Mouse (Mus musculus) forebrain, embryonic 15.5 days (tissue): ENCODE measurements around the gene Ptprd. TPM values are rescaled to one million over a fixed set of nuclear protein-coding genes. Genes with fewer than 3 reads are reported as not detected.

Experiments
- ATAC-seq: fragments of 200-750 bp; cut with Nextera tagmentation; replicated peaks from 2 replicates; pipeline ENCODE4 v1.8.0; 2017; ENCODE audit warnings: mild to moderate bottlenecking, moderate TSS enrichment, moderate library complexity
- H3K27ac ChIP-seq: fragments of 300-500 bp; sonication (generic); replicated peaks from 2 replicates; pipeline ENCODE4 v1.5.1; 2015; ENCODE audit warnings: mild to moderate bottlenecking, inconsistent platforms
- H3K27me3 ChIP-seq: fragments of 300-500 bp; sonication (generic); 2 replicates; pipeline ENCODE4 v1.6.1; 2015; ENCODE audit warnings: inconsistent platforms
- H3K36me3 ChIP-seq: fragments of 300-500 bp; sonication (generic); 2 replicates; pipeline ENCODE4 v1.6.1; 2015; ENCODE audit warnings: mild to moderate bottlenecking, inconsistent platforms
- H3K4me1 ChIP-seq: fragments of 300-500 bp; sonication (generic); 2 replicates; pipeline ENCODE4 v1.6.1; 2015; ENCODE audit warnings: inconsistent platforms
- H3K4me2 ChIP-seq: fragments of 300-500 bp; sonication (generic); replicated peaks from 2 replicates; pipeline ENCODE4 v1.6.1; 2015; ENCODE audit warnings: mild to moderate bottlenecking, inconsistent platforms
- H3K4me3 ChIP-seq: fragments of 300-500 bp; sonication (generic); 2 replicates; pipeline ENCODE4 v1.5.1; 2015; ENCODE audit warnings: mild to moderate bottlenecking, inconsistent platforms
- H3K9ac ChIP-seq: fragments of 300-500 bp; sonication (generic); replicated peaks from 2 replicates; pipeline ENCODE4 v1.6.1; 2015; ENCODE audit warnings: mild to moderate bottlenecking, inconsistent platforms
- H3K9me3 ChIP-seq: fragments of 300-500 bp; sonication (generic); 2 replicates; pipeline ENCODE4 v1.6.1; 2016; ENCODE audit warnings: inconsistent platforms
- WGBS: fragments of 180-500 bp; shearing (Covaris S2); methylation state at CpG from one replicate; pipeline ENCODE4 v1.1.7; 2015; ENCODE audit warnings: mixed read lengths; 5-methylcytosine and 5-hydroxymethylcytosine counted together
- polyA plus RNA-seq: library from polyadenylated mRNA; unstranded; fragments of >200 nt; fragmentation: Nextera tagmentation; extraction: Ambion mirVana; gene quantifications from 2 replicates; pipeline ENCODE4 v1.2.1, GENCODE M21; 2015

Gene Ptprd
- polyA plus RNA-seq, 1 experiment from 2014 or later, result 124 TPM

GRCm38 (mm10) chr4:77155561-77155960 lies 1056.2 kb downstream of the Ptprd start:
- H3K4me2 ChIP-seq, result no peak overlapping the region
- H3K36me3 ChIP-seq, result no peaks in the 10 kb centered on the region
- WGBS, result 48% methylated on average over 2 of the region's 2 CpGs
- peak; percentile 85 for ATAC-seq
- H3K9me3 ChIP-seq, result no peaks in the 10 kb centered on the region
- no peaks in the 10 kb centered on the region for H3K27me3 ChIP-seq
- no peak overlapping the region for H3K4me3 ChIP-seq
- 0 out of 2 replicates have a peak, but pooled peaks cover 2% of the 10 kb centered on the region for H3K4me1 ChIP-seq
- 0 out of 2 replicates have a peak overlapping the region, but pooled peaks have one; percentile 43 for H3K27ac ChIP-seq
- no peak overlapping the region for H3K9ac ChIP-seq

GRCm38 (mm10) chr4:77155037-77155436 lies 1056.7 kb downstream of the Ptprd start:
- H3K9ac ChIP-seq, result no peak overlapping the region
- no peak for ATAC-seq
- H3K36me3 ChIP-seq, result no peaks in the 10 kb centered on the region
- WGBS, result 75% methylated on average over 1 of the region's 1 CpGs
- H3K4me1 ChIP-seq, result 0 out of 2 replicates have a peak, but pooled peaks cover 2% of the 10 kb centered on the region
- no peaks in the 10 kb centered on the region for H3K9me3 ChIP-seq
- no peak overlapping the region for H3K4me2 ChIP-seq
- H3K27me3 ChIP-seq, result no peaks in the 10 kb centered on the region
- no peak overlapping the region for H3K27ac ChIP-seq
- H3K4me3 ChIP-seq, result no peak overlapping the region

GRCm38 (mm10) chr4:77124852-77125251 lies 1086.9 kb downstream of the Ptprd start:
- 96% methylated on average over 2 of the region's 2 CpGs for WGBS
- no peak overlapping the region for H3K27ac ChIP-seq
- no peaks in the 10 kb centered on the region for H3K4me1 ChIP-seq
- H3K9me3 ChIP-seq, result no peaks in the 10 kb centered on the region
- no peak overlapping the region for H3K4me3 ChIP-seq
- no peaks in the 10 kb centered on the region for H3K27me3 ChIP-seq
- H3K36me3 ChIP-seq, result no peaks in the 10 kb centered on the region
- no peak overlapping the region for H3K4me2 ChIP-seq
- ATAC-seq, result no peak
- no peak overlapping the region for H3K9ac ChIP-seq

- Histone ChIP-seq H3K27ac (no peak overlapping the region), H3K27me3 (no peaks in the 10 kb centered on the region), H3K4me1 (no peaks in the 10 kb centered on the region), H3K9me3 (no peaks in the 10 kb centered on the region), H3K36me3 (no peaks in the 10 kb centered on the region), H3K9ac (no peak overlapping the region), H3K4me2 (no peak overlapping the region), H3K4me3 (no peak overlapping the region)
- WGBS, result 61% methylated on average over 1 of the region's 1 CpGs
- no peak for ATAC-seq
Measured at GRCm38 (mm10) chr4:77110894-77111293, 1100.9 kb downstream of the Ptprd start.

GRCm38 (mm10) chr4:77107291-77107690 lies 1104.5 kb downstream of the Ptprd start:
- H3K4me1 ChIP-seq, result no peaks in the 10 kb centered on the region
- H3K36me3 ChIP-seq, result no peaks in the 10 kb centered on the region
- 28% methylated on average over 2 of the region's 2 CpGs for WGBS
- no peak overlapping the region for H3K4me3 ChIP-seq
- H3K9ac ChIP-seq, result no peak overlapping the region
- H3K27me3 ChIP-seq, result no peaks in the 10 kb centered on the region
- no peaks in the 10 kb centered on the region for H3K9me3 ChIP-seq
- H3K27ac ChIP-seq, result no peak overlapping the region
- peak; percentile 61; the same call in 1 of the 2 replicates for ATAC-seq
- H3K4me2 ChIP-seq, result no peak overlapping the region

- no peak overlapping the region for H3K27ac ChIP-seq
- no peaks in the 10 kb centered on the region for H3K27me3 ChIP-seq
- H3K9me3 ChIP-seq, result no peaks in the 10 kb centered on the region
- H3K4me1 ChIP-seq, result no peaks in the 10 kb centered on the region
- no peak overlapping the region for H3K4me3 ChIP-seq
- no peak overlapping the region for H3K9ac ChIP-seq
- H3K4me2 ChIP-seq, result no peak overlapping the region
- 52% methylated on average over 3 of the region's 3 CpGs for WGBS
- H3K36me3 ChIP-seq, result no peaks in the 10 kb centered on the region
- no peak for ATAC-seq
Measured at GRCm38 (mm10) chr4:77083165-77083564, 1128.6 kb downstream of the Ptprd start.

GRCm38 (mm10) chr4:77077607-77078006 lies 1134.2 kb downstream of the Ptprd start:
- Histone ChIP-seq H3K4me2 (no peak overlapping the region), H3K27me3 (no peaks in the 10 kb centered on the region), H3K36me3 (no peaks in the 10 kb centered on the region), H3K9ac (no peak overlapping the region), H3K4me3 (no peak overlapping the region), H3K27ac (no peak overlapping the region), H3K4me1 (no peaks in the 10 kb centered on the region), H3K9me3 (no peaks in the 10 kb centered on the region)
- no peak for ATAC-seq
- WGBS, result 69% methylated on average over 4 of the region's 4 CpGs

- H3K9me3 ChIP-seq, result no peaks in the 10 kb centered on the region
- H3K27me3 ChIP-seq, result no peaks in the 10 kb centered on the region
- peaks cover 8% of the 10 kb centered on the region; the same call in 1 of the 2 replicates for H3K4me1 ChIP-seq
- 0 out of 2 replicates have a peak overlapping the region, but pooled peaks have one; percentile 15 for H3K9ac ChIP-seq
- H3K4me3 ChIP-seq, result no peak overlapping the region
- no peak for ATAC-seq
- H3K4me2 ChIP-seq, result no peak overlapping the region; the same call in 1 of the 2 replicates
- WGBS, result 22% methylated on average over 6 of the region's 6 CpGs
- no peaks in the 10 kb centered on the region for H3K36me3 ChIP-seq
- 0 out of 2 replicates have a peak overlapping the region, but pooled peaks have one; percentile 5 for H3K27ac ChIP-seq
Measured at GRCm38 (mm10) chr4:77050536-77051207, 1161.1 kb downstream of the Ptprd start.

GRCm38 (mm10) chr4:77004483-77004882 lies 1207.3 kb downstream of the Ptprd start:
- H3K4me2 ChIP-seq, result no peak overlapping the region
- no peak overlapping the region for H3K4me3 ChIP-seq
- H3K9ac ChIP-seq, result no peak overlapping the region
- no peaks in the 10 kb centered on the region for H3K36me3 ChIP-seq
- ATAC-seq, result no peak
- no peaks in the 10 kb centered on the region for H3K4me1 ChIP-seq
- WGBS, result 100% methylated on average over 1 of the region's 1 CpGs
- no peak overlapping the region for H3K27ac ChIP-seq
- H3K27me3 ChIP-seq, result no peaks in the 10 kb centered on the region
- H3K9me3 ChIP-seq, result no peaks in the 10 kb centered on the region

GRCm38 (mm10) chr4:76996172-76996571 lies 1215.6 kb downstream of the Ptprd start:
- Histone ChIP-seq H3K9ac (no peak overlapping the region), H3K36me3 (no peaks in the 10 kb centered on the region), H3K4me2 (no peak overlapping the region), H3K4me3 (no peak overlapping the region), H3K27me3 (no peaks in the 10 kb centered on the region), H3K4me1 (no peaks in the 10 kb centered on the region), H3K9me3 (no peaks in the 10 kb centered on the region), H3K27ac (no peak overlapping the region)
- 0 out of 2 replicates have a peak, but pooled peaks have one; percentile 51 for ATAC-seq
- WGBS, result 80% methylated on average over 4 of the region's 4 CpGs

GRCm38 (mm10) chr4:76989961-76990360 lies 1221.8 kb downstream of the Ptprd start:
- Histone ChIP-seq H3K9ac (no peak overlapping the region), H3K27ac (no peak overlapping the region), H3K36me3 (no peaks in the 10 kb centered on the region), H3K27me3 (no peaks in the 10 kb centered on the region), H3K4me3 (no peak overlapping the region), H3K9me3 (no peaks in the 10 kb centered on the region), H3K4me2 (no peak overlapping the region), H3K4me1 (no peaks in the 10 kb centered on the region)
- ATAC-seq, result no peak
- WGBS, result 92% methylated on average over 1 of the region's 1 CpGs

- H3K4me1 ChIP-seq, result no peaks in the 10 kb centered on the region
Measured at GRCm38 (mm10) chr4:76977056-76977809, 1234.5 kb downstream of the Ptprd start.

More at GRCm38 (mm10) chr4:76977056-76977809, 1234.5 kb downstream of the Ptprd start:
- Histone ChIP-seq H3K27ac (no peak overlapping the region), H3K4me3 (no peak overlapping the region), H3K4me2 (no peak overlapping the region), H3K9ac (no peak overlapping the region), H3K9me3 (no peaks in the 10 kb centered on the region), H3K27me3 (no peaks in the 10 kb centered on the region), H3K36me3 (no peaks in the 10 kb centered on the region)
- WGBS, result 86% methylated on average over 3 of the region's 3 CpGs
- no peak for ATAC-seq
